8 mouse cellular contexts compared by ENCODE assay signal in genomic region chr11:83297816-83298215, GRCm38 (mm10). TPM values are rescaled to one million over a fixed set of nuclear protein-coding genes. Genes with fewer than 3 reads are reported as not detected.
A peak's percentile ranks its signal among the peaks of the same experiment; 100 is the strongest.
DNase-seq lines count a peak whose midpoint lies in the region; ATAC-seq and TF ChIP-seq lines count a peak whose summit lies in the region.

No protein-coding gene starts in this region.

- no peak for ATAC-seq in kidney, embryonic 16.5 days (ENCODE audit: low FRiP score, low TSS enrichment)
- ATAC-seq in embryonic facial prominence, embryonic 14.5 days (ENCODE audit: low read depth): no peak
- ATAC-seq in limb, embryonic 11.5 days (ENCODE audit: insufficient number of reproducible peaks, low FRiP score, low TSS enrichment, low read depth): no peak
- ATAC-seq in cerebellum, adult (ENCODE audit: insufficient number of reproducible peaks, low FRiP score, low TSS enrichment): no peak
- ATAC-seq in megakaryocyte progenitor cell, adult 5-6 weeks (replicated peaks; ENCODE audit: poor library complexity): no peak

- no peak overlapping the region for H3K27ac ChIP-seq in kidney, embryonic 16.5 days (ENCODE audit: low read length)
- H3K27ac ChIP-seq in embryonic facial prominence, embryonic 14.5 days (replicated peaks; ENCODE audit: low read depth, low read length): no peak overlapping the region
- no peak overlapping the region for H3K27ac ChIP-seq in limb, embryonic 11.5 days (replicated peaks; ENCODE audit: low read depth, low read length)
- no peak overlapping the region for H3K27ac ChIP-seq in small intestine, adult 2 months (ENCODE audit: insufficient read depth, low read depth, low read length)

- peaks cover 16% of the 10 kb centered on the region; the same call in 1 of the 2 replicates for H3K36me3 ChIP-seq in kidney, embryonic 16.5 days (ENCODE audit: insufficient read depth, low read length)
- H3K36me3 ChIP-seq in embryonic facial prominence, embryonic 14.5 days (ENCODE audit: control insufficient read depth, insufficient read depth, low read length): peaks cover 17% of the 10 kb centered on the region
- no peaks in the 10 kb centered on the region; the same call in 1 of the 2 replicates for H3K36me3 ChIP-seq in limb, embryonic 11.5 days (ENCODE audit: control insufficient read depth, insufficient read depth, low read length)
- H3K36me3 ChIP-seq in small intestine, adult 2 months (ENCODE audit: control insufficient read depth, insufficient read depth, low read length): peaks cover 11% of the 10 kb centered on the region

- TF ChIP-seq POLR2A in small intestine, adult 2 months (IDR thresholded peaks at IDR 0.05; ENCODE audit: low read depth, low read length): no peak

- no peaks in the 10 kb centered on the region for H3K9me3 ChIP-seq in kidney, embryonic 16.5 days (ENCODE audit: low read length)
- no peaks in the 10 kb centered on the region for H3K9me3 ChIP-seq in embryonic facial prominence, embryonic 14.5 days (ENCODE audit: control insufficient read depth, low read length)
- no peaks in the 10 kb centered on the region for H3K9me3 ChIP-seq in limb, embryonic 11.5 days (ENCODE audit: control insufficient read depth, low read length)

- peak overlapping the region; percentile 87 for H3K4me3 ChIP-seq in kidney, embryonic 16.5 days (ENCODE audit: low read length)
- peak overlapping the region; percentile 81 for H3K4me3 ChIP-seq in embryonic facial prominence, embryonic 14.5 days (ENCODE audit: low read depth, low read length)
- H3K4me3 ChIP-seq in limb, embryonic 11.5 days (ENCODE audit: low read depth, low read length): no peak overlapping the region
- peak overlapping the region; percentile 16; the same call in 1 of the 2 replicates for H3K4me3 ChIP-seq in small intestine, adult 2 months (ENCODE audit: low read depth, low read length)

- TF ChIP-seq CTCF in small intestine, adult 2 months (IDR thresholded peaks at IDR 0.05; ENCODE audit: extremely low read depth, insufficient read length, insufficient replicate concordance, low read depth, low read length): no peak

- no peaks in the 10 kb centered on the region for H3K27me3 ChIP-seq in kidney, embryonic 16.5 days (ENCODE audit: insufficient read depth, low read length)
- no peaks in the 10 kb centered on the region for H3K27me3 ChIP-seq in embryonic facial prominence, embryonic 14.5 days (replicated peaks; ENCODE audit: control insufficient read depth, insufficient read depth, low read length)
- no peaks in the 10 kb centered on the region for H3K27me3 ChIP-seq in limb, embryonic 11.5 days (ENCODE audit: control insufficient read depth, insufficient read depth, low read length)
- no peaks in the 10 kb centered on the region for H3K27me3 ChIP-seq in small intestine, adult 2 months (ENCODE audit: control insufficient read depth, insufficient read depth, low read length)

- no peak for DNase-seq in kidney, postnatal 36 days
- no peak for DNase-seq in embryonic facial prominence, embryonic 14.5 days (ENCODE audit: low spot score)
- no peak for DNase-seq in limb, embryonic 11.5 days (ENCODE audit: low spot score)
- no peak for DNase-seq in layer of hippocampus, postnatal 14 days (ENCODE audit: low spot score in 2 of 2)

- peaks cover 25% of the 10 kb centered on the region for H3K4me1 ChIP-seq in kidney, embryonic 16.5 days (ENCODE audit: insufficient read depth, low read length)
- H3K4me1 ChIP-seq in embryonic facial prominence, embryonic 14.5 days (ENCODE audit: control insufficient read depth, insufficient read depth, low read length): peaks cover 3% of the 10 kb centered on the region; the same call in 1 of the 2 replicates
- peaks cover 5% of the 10 kb centered on the region for H3K4me1 ChIP-seq in limb, embryonic 11.5 days (ENCODE audit: control insufficient read depth, insufficient read depth, low read length)
- peaks cover 4% of the 10 kb centered on the region for H3K4me1 ChIP-seq in small intestine, adult 2 months (ENCODE audit: control insufficient read depth, insufficient read depth, insufficient read length, low read length)

- peak overlapping the region; percentile 85; the same call in 1 of the 2 replicates for H3K9ac ChIP-seq in kidney, embryonic 16.5 days (replicated peaks; ENCODE audit: low read length)
- no peak overlapping the region for H3K9ac ChIP-seq in embryonic facial prominence, embryonic 14.5 days (ENCODE audit: low read depth, low read length)
- no peak overlapping the region for H3K9ac ChIP-seq in limb, embryonic 11.5 days (ENCODE audit: low read length)

- 77% methylated on average over 6 of the region's 6 CpGs for WGBS in kidney, embryonic 16.5 days
- 83% methylated on average over 6 of the region's 6 CpGs for WGBS in embryonic facial prominence, embryonic 14.5 days
- 74% methylated on average over 6 of the region's 6 CpGs for WGBS in limb, embryonic 11.5 days
- 41% methylated on average over 6 of the region's 6 CpGs for WGBS in small intestine, adult 2 months

- H3K4me2 ChIP-seq in kidney, embryonic 16.5 days (replicated peaks; ENCODE audit: low read depth, low read length): peak overlapping the region; percentile 88
- H3K4me2 ChIP-seq in embryonic facial prominence, embryonic 14.5 days (ENCODE audit: low read depth, low read length): peak overlapping the region; percentile 88
- peak overlapping the region; percentile 70 for H3K4me2 ChIP-seq in limb, embryonic 11.5 days (ENCODE audit: low read depth, severe bottlenecking)

RNA-seq across cellular contexts. Expression of gene Ap2b1, which starts 1.0 kb away (rescaled TPM):
- polyA plus RNA-seq in kidney, embryonic 16.5 days (2015; fragmentation: Nextera tagmentation; extraction: Ambion mirVana): 64.2 and 70.8 TPM in 2 replicates
- 65.5 and 72.7 TPM in 2 replicates for polyA plus RNA-seq in embryonic facial prominence, embryonic 14.5 days (2014; fragmentation: Nextera tagmentation; extraction: Ambion mirVana)
- polyA plus RNA-seq in limb, embryonic 11.5 days (2014; fragmentation: Nextera tagmentation; extraction: Ambion mirVana): 72.1 and 78.9 TPM in 2 replicates
- polyA plus RNA-seq in small intestine, adult 2 months (2012; rRNA removed): 11.3 and 27.1 TPM in 2 replicates
- total RNA-seq in megakaryocyte progenitor cell, adult 5-6 weeks (2015): 52.4 and 58.5 TPM in 2 replicates
- 51.3 and 67.6 TPM in 2 replicates for total RNA-seq in megakaryocyte progenitor cell, adult 5-6 weeks (2017)
- 100 to 1,000 TPM; 352 to 359 TPM for total RNA-seq in layer of hippocampus, postnatal 14 days (2021)

RNA-seq across cellular contexts. Expression of gene Pex12, which starts 4.6 kb away (rescaled TPM):
- 14.0 and 15.2 TPM in 2 replicates for polyA plus RNA-seq in kidney, embryonic 16.5 days (2015; fragmentation: Nextera tagmentation; extraction: Ambion mirVana)
- 14.5 and 14.8 TPM in 2 replicates for polyA plus RNA-seq in embryonic facial prominence, embryonic 14.5 days (2014; fragmentation: Nextera tagmentation; extraction: Ambion mirVana)
- polyA plus RNA-seq in limb, embryonic 11.5 days (2014; fragmentation: Nextera tagmentation; extraction: Ambion mirVana): 13.2 and 15.6 TPM in 2 replicates
- polyA plus RNA-seq in small intestine, adult 2 months (2012; rRNA removed): 2.0 and 3.8 TPM in 2 replicates
- 12.8 and 13.0 TPM in 2 replicates for total RNA-seq in megakaryocyte progenitor cell, adult 5-6 weeks (2015)
- total RNA-seq in megakaryocyte progenitor cell, adult 5-6 weeks (2017): 4.7 and 8.7 TPM in 2 replicates
- total RNA-seq in layer of hippocampus, postnatal 14 days (2021): 10 to 100 TPM in 1 of 2 experiments, 1 to 10 TPM in 1; 9.2 to 10.7 TPM

RNA-seq across cellular contexts. Expression of gene Slfn14, which starts 11.3 kb away (rescaled TPM):
- 0.25 and 0.42 TPM in 2 replicates for polyA plus RNA-seq in kidney, embryonic 16.5 days (2015; fragmentation: Nextera tagmentation; extraction: Ambion mirVana)
- 0.12 and 0.22 TPM in 2 replicates for polyA plus RNA-seq in embryonic facial prominence, embryonic 14.5 days (2014; fragmentation: Nextera tagmentation; extraction: Ambion mirVana)
- 0.52 and 0.53 TPM in 2 replicates for polyA plus RNA-seq in limb, embryonic 11.5 days (2014; fragmentation: Nextera tagmentation; extraction: Ambion mirVana)
- polyA plus RNA-seq in small intestine, adult 2 months (2012; rRNA removed): not detected in 2 replicates
- total RNA-seq in megakaryocyte progenitor cell, adult 5-6 weeks (2015): 0.24 TPM in 1 of 2 replicates, not detected in the other
- not detected in 2 replicates for total RNA-seq in megakaryocyte progenitor cell, adult 5-6 weeks (2017)
- total RNA-seq in layer of hippocampus, postnatal 14 days (2021): not detected
